Mouse (Mus musculus): Measurements from ENCODE around the gene Krt78.

The Krt78 gene

DNA sequence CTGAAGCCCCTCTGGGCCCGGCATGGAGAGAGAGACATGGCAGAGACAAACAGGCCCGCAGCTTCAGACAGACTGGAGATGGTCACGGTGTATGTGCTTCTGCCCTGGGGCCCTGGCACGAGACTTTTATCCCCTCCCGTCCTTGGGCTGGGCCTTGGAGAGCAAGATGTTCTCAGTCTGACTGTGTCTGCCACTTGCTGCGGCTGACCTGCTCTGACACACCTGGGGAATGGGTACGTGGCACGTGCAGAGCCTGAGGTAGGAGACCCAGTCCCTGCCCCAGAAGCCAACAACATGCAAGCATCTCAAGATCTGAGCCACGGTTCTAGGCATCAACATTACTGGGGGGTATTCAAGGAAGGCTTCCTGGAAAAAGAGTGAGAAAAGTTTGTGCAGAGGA lies at the start of gene Krt78:
Krt78 (minus strand) TSS at position 101 of the 400 bp plus-strand sequence.
- in situ Hi-C loops (cut with MboI, MseI): loop anchor here in 1 of 2 experiments (25.0 kb wide), 2 partner anchors 192 to 417 kb away; partner anchors contain the start of gene Krt84

DNA sequence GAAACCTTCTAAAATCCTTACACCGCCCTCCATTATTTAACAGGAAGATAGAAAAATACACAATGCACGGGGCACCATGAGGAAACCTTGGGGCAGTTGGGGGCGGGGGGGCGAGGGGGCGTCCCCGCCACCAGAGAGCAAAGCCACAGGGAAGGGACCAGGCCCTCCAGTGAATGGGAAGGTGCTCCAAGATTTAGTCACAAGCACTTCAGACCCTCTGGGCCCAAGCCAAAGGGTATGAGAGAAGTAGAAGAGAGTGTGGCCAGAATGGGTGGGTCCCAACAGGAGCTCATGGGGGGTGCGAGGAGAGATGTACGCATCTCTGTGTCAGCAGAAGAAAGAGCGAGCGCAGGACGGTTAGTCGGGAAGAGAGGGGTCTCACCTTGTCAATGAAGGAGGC lies 49.4 kb upstream of the Krt78 start:
- in situ Hi-C loops (cut with MboI, MseI): no loop called here

DNA sequence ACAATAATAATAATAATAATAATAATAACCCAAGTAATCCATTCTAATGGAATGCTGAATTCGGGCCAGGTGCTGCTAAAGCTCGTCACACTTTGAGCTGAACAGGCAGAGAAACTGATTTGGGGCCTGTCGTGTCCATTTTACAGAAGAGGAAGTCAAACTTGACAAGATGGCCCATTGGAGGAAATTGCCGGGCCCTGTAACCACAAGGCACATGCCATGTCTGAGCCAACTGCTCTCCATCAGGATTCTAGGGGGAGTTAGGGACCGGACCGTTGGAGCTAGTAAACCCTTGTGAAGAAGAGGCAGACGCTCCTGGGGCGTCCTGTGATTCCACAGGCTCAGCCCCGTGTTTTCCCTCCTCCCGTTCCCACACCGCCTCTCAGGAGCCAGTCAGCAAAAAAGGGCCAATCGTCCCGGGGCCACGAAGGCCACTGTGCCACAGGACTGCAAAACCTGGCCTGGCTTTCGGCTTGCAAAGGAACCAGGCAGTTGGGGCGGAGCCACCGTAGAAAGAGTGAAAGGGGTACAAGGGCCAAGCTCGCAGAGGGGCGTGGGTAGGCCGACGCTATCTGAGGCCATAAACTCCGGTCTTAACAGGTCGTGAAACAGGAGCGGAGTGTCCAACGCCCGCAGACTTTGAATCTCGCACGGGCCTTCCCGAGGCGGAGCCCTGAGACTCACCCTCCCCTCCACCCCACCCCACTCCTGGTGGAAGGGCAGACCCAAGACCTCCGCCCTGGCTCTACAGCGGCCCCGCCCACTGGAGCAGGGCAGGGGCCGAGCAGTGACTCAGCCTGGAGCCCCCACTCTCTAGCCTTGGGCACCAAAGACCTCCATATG lies 48.8 kb upstream of the Krt78 start:
- in situ Hi-C loops (cut with MboI, MseI): no loop called here

DNA sequence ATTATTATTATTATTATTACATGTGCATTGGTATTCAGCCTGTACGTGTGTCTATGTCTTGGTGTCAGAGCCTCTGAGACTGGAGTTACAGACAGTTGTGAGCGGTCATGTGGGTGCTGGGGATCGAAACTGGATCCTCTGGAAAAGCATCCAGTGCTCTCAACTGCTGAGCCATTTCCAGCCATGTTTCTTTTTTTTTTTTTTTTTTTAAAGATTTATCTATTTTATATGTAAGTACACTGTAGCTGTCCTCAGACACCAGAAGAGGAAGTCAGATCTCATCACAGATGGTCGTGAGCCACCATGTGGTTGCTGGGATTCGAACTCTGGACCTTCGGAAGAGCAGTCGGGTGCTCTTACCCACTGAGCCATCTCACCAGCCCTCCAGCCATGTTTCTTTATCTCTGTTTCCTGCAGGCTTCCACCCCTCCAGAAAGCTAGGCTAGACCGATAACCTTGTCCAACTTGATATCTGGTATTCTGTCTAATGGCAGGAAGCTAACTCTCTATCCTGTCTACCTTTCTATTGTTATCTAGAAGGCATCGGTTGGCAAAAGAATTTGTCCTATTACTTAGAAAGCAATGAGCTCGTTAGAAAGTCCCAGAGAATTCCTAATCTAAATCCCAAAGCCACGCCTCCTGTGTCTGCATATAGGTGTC lies 45.7 kb upstream of the Krt78 start:
- in situ Hi-C loops (cut with MboI, MseI): loop anchor here in 1 of 2 experiments (10.0 kb wide), 1 partner anchor 45 kb away; no protein-coding TSS in a partner anchor

DNA sequence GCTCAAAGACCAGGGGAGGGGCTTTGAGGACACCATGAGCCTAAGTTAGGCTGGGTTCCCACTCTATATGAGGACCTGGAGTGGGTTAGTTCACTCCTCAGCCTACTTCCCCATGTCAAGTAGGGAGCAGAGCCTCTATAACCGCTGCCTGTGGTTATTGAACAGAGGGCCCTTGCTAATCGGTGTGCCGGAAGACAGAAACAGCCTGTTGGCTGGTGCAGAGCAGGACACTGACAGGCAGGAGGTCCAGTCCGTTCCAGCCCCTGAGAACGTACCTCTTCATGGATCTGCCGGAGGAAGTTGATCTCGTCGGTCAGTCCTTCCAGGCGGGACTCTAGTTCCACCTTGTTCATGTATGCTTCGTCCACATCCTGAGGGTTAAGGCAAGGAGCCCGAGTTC lies 45.1 kb upstream of the Krt78 start:
- in situ Hi-C loops (cut with MboI, MseI): loop anchor here in 1 of 2 experiments (10.0 kb wide), 1 partner anchor 46 kb away; no protein-coding TSS in a partner anchor

DNA sequence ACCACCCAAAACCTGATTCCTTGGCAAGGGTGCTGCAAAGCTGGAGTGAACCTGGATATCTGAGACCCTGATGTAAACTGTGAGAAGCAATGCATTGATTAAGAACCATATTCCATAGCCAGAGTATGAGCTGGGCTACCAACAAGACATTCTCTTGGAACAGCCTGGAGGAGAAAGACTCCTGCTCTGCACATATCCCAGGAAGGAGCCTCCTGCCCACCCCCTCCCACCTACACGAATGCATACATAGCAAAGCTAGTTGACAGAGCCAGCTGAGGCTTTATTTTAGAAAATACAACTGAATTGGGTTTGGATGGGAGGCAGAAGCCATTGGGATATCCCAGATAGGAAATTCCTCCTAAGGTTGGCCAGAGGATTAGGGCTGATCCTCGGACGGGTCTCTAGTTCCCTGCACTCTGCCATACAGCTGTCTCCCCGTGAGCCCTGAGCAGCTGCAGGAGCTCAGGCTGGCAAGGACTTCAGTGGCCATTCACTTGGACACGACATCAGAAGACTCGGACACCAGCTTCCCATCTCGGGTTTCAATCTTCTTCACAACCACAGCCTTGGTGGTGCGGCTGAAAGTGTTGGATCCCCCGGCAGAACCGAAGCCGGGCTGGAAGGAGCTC lies 42.5 kb upstream of the Krt78 start:
- in situ Hi-C loops (cut with MboI, MseI): loop anchor here in 1 of 2 experiments (10.0 kb wide), 1 partner anchor 48 kb away; no protein-coding TSS in a partner anchor

DNA sequence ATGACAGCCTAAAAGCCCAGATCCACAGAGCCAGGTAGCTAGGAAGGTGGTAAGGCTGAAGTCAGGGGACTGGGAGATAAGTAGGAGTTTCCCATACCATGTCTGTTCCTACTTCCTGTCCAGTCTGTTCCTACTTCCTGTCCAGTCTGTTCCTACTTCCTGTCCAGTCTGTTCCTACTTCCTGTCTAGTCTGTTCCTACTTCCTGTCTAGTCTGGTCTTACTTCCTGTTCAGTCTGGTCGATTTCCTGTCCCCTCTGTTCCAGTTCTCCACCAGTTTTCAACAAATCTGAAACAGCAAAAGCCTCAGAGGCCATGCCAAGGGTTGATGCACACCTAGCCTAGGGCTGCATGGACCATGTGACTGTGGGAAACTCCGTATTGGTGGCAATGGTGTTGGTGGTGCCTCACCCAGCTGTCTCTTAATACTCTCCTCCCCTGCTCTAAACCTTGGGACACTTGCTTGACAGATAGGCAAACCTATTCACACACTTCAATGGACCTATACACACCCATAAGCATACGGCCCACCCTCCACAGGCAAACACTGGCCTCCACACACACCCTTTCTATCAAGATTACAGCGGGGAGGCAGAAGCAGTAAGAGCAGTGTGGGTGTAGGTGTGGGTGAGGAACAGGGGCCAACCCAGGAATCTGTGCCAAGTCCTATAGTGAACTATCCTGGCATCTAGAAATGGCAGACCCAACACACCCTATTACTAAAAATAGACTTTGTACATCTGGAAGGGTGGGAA lies 41.6 kb upstream of the Krt78 start:
- in situ Hi-C loops (cut with MboI, MseI): loop anchor here in 1 of 2 experiments (10.0 kb wide), 1 partner anchor 49 kb away; no protein-coding TSS in a partner anchor

DNA sequence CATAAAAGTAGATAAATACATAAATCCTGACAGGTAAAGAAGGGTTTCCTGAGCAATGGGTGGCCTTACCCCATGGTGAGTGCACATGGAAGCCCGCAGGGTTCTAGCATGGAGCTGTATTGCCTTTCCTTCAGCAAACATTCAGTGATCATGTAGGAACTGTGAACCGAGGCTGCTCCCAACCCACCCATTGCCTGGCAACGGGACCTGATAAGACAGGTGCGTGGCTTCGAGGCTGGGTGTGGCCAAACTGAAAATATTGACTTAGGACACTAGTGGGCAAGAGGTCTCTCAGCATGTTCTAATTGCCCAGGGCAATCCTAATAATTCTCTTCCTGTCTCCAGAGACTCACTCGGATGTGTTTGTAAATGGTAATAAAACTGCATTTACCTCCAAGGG lies 40.3 kb upstream of the Krt78 start:
- in situ Hi-C loops (cut with MboI, MseI): loop anchor here (5.0 to 10.0 kb wide), 2 partner anchors 50 to 68 kb away; no protein-coding TSS in a partner anchor

DNA sequence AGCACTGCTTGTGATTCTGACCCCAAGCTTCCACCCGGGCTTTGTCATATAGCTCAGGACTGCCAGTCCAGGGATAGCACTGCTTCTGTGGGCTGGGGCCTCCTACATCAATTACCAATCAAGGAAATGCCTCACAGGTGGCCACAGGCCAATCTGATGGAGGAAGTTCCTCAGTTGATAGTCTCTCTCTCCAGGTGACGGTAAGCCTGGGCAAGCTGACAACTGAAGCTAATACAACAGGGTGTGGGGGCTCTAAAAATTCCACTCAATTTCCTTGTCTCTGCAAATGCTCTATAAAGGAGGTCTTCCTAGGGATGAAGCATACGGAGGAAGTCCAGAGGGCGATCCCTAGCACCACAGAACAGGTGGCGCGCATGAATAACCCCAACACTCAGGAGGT lies 36.9 kb upstream of the Krt78 start:
- in situ Hi-C loops (cut with MboI, MseI): loop anchor here (5.0 to 10.0 kb wide), 2 partner anchors 54 to 71 kb away; no protein-coding TSS in a partner anchor

DNA sequence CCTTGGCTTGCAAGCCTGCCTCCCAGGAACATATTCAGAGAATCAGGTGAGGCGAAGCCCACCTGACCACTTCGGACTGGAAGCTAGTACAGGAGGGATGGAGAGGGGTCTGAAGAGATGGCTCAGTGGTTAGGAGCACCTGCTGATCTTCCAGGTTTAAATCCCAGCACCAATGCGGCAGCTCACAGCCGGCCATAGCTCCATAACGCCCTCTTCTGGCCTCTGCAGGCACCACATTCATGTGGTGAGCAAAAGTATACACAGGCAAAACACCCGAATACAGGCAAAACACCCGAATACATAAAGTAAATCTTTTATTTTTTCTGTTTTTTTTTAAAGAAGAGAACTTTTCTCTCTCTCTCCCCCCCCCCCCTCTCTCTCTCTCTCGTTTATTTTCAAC lies 34.6 kb upstream of the Krt78 start:
- in situ Hi-C loops (cut with MboI, MseI): loop anchor here (5.0 to 10.0 kb wide), 3 partner anchors 74 to 764 kb away; partner anchors contain the start of gene Grasp (in 1 of the 2)

DNA sequence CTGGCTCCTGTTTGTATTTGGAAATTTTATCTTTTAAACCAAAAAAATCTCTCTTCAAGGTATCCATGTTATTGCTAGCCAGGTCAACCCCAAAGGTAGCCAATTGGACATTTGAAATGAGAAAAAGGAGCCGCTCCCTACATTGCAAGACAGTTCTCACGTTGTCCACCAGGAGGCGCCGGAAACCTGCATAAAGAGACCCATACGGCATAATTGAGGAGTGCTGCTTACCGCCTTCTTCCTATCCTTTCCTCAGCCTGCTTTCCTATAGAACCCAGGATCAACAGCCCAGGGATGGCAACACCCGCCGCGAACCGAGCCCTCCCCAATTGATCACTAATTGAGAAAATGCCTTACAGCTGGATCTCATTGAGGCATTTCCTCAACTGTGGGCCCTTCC lies 34.0 kb upstream of the Krt78 start:
- in situ Hi-C loops (cut with MboI, MseI): loop anchor here (5.0 to 10.0 kb wide), 3 partner anchors 74 to 763 kb away; partner anchors contain the start of gene Grasp (in 1 of the 2)

DNA sequence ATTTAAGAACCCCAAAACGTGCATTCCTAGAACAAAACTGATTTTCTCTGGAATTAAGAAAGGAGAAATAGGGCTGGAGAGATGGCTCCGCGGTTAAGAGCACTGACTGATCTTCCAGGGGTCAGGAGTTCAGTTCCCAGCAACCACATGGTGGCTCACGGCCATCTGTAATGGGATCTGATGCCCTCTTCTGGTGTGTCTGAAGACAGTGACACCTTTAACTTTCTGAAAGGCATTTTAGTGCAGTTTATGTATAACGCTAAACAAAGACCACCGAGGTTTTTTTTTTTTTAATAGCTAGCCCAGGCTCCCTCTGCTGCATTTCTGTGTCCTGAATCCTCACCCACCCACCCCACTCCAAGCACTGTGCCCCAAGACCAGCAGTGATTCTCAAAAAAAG lies 30.7 kb upstream of the Krt78 start:
- in situ Hi-C loops (cut with MboI, MseI): loop anchor here (5.0 to 10.0 kb wide), 4 partner anchors 78 to 760 kb away; partner anchors contain the start of gene Grasp (in 1 of the 2)

DNA sequence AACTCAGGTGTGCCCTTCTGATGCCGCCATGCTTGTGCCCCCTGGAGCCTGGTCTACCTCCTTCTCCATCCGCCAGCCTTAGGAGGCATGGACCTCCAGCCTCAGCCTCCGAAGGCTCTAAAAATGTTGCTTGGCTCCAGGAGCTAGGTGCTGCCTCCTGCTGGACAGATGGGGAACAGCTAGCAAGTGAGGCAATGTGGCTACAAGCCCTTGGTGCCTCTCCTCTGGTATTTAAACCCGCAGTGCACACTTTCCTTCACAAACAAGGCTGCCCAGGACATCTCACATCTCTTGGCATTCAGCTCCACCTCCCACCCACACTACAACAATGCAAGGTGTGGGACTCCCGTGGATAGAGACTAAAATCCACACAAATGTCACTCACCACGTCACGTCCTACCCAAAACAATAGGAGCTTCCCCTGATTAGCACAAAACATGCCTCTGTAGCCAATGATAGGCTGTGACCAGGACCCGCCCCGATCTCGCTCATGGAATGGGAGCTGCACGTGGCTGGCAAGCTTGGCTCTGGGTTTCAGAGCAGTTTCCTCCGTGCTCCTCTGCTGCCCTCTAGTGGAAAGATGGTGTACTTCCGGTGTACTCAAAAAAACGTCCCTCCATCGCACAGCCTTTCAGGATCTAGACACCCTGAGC lies 30.0 kb upstream of the Krt78 start:
- in situ Hi-C loops (cut with MboI, MseI): loop anchor here (5.0 to 10.0 kb wide), 3 partner anchors 391 to 759 kb away; partner anchors contain the start of gene Grasp (in 1 of the 2)

DNA sequence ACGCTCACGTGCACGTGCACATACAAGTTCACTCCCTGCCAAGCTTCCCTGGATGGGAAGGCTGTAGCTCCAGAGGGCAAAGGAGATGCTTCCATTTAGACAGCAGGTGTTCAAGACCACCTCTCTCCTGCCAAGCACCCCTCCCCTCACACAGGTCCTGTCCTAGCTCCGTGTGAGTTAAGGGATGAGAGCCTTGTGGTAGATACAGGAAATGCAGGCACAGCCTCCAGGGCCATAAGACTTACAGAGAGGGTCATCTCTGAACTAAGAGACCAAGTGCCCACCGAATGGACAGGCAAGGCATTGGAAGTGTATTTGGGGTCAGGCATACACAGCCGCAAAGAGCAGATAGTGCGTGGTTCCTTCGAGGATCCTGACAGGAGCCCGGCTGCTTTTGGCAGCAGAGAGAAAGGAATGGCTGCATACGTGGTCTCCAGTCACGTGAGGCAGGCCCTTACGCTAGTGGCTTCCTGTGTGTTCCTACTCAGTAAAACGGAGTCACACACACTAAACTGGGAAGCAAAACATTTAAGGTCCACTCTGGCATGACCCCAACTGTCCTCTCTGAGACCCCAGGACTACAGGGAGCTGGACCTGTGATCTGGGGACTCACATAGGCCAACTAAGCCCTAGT lies 29.3 kb upstream of the Krt78 start:
- in situ Hi-C loops (cut with MboI, MseI): loop anchor here (5.0 to 10.0 kb wide), 3 partner anchors 391 to 759 kb away; partner anchors contain the start of gene Grasp (in 1 of the 2)

DNA sequence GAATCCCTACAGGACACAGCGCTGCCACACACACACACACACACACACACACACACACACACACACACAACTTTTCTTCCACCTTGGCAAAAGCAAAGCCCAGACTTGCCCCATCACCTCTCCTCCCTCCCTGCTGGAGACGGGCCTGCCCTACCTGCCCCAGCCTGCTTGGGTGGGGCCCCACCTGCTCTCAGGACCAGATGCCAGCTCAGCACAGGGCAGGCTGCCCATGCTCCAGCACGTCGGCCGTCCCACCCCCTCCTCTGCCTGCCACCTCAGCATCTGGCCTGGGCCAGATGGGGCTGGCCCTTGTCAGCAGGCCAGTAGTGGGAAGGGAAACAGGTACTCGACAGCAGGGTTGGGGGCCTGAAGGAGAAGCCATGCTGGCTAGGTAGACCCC lies 26.8 kb upstream of the Krt78 start:
- in situ Hi-C loops (cut with MboI, MseI): loop anchor here (5.0 to 10.0 kb wide), 3 partner anchors 394 to 756 kb away; partner anchors contain the start of gene Grasp (in 1 of the 2)

DNA sequence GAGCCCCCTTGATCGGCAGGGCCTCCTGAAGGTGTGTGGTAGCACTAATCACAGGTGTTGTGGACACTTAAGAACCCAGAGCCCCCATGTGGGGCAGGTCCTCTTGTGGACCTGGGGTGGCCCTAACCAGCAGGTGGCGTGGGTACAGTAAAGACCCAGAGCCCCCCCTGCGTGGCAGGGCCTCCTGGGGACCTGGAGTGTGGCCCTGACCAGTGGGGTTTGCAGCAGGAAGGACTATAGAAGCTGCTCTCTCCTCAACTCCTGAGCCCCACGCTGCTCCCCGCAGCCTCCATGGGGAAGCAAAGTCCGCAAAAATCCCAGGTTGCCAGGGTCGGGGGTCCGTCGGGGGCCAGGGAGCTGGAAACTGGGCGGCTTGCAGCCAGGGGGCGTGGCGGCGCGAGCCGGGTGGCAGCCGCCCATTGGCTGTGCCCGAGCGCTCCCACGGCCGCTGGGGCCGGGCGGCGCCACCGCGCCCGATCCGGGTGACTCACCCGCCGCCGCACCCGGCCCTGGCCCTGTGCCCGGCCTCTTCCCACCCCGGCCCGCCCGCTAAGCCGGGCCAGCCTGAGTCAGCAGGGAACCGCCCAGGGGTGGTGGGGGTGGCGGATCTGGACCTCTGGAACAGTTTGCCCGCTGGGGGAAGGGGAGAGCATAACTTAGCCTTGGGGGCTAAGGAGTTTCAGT lies 23.1 kb upstream of the Krt78 start:
- in situ Hi-C loops (cut with MboI, MseI): loop anchor here in 1 of 2 experiments (5.0 kb wide), 2 partner anchors 205 to 650 kb away; no protein-coding TSS in a partner anchor

DNA sequence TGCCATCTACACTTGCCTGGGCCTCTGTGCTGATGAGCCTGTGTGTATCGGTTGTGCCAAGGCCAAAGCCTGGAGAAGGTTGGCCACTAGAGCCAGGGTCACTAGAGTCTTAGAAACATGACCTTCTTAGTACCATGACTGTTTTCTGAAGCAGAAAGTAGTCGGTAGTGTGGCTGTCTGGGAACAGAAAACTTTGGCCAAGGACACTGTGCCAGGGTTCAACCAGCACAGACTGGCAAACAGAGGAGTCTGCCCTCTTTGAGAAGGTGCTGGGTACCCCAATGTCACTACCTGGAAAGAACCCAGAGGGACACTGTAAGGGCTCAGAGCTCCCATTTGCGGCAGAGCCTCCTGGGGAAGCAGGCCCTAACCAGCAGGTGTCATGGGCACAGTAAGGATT lies 22.6 kb upstream of the Krt78 start:
- in situ Hi-C loops (cut with MboI, MseI): loop anchor here in 1 of 2 experiments (5.0 kb wide), 2 partner anchors 204 to 649 kb away; no protein-coding TSS in a partner anchor

DNA sequence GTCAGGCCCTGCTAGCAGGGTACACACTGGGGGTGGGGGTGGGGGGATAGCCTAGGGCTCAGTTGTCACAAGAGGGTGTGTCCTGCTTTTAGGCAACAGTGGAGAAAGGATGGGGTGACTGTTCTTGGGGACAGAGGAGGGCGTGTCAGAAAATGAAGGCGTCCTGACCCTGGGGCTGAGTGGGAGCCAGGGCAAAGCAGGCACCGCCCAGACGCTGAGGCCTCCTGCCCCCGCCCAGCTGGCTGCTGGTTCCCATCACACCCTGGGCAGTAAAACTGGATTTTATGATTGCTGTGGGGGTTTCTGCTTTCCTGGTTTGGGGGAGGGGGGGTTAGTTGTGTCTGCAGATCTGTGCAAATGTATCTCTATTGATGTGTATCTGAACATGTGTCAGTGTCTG lies 21.9 kb upstream of the Krt78 start:
- in situ Hi-C loops (cut with MboI, MseI): loop anchor here in 1 of 2 experiments (5.0 kb wide), 2 partner anchors 204 to 649 kb away; no protein-coding TSS in a partner anchor
